Mouse (Mus musculus): ENCODE data around the gene Gpr82.

DNA sequence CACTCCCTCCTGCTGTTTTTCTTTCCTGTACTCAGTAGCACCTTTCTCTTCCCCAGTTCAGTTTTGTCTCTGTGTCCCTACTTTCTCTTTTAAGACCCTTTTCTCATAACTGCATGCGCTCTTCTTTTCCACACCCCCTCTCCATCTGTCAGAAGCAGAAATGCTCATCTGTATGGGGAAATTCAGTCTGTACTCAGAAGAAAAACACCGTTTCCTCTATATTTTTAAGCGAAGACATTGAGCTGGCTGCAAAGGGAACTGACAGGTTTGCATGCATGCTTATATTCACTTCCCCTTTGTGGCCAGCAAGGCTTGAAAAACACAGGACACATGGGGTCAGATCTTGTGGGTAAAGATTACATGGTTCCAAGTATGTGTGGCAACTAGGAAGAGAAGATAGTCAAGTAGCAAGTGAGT, 6.2 kb upstream of the Gpr82 start:
- TF ChIP-seq CTCF (IDR thresholded peaks at IDR 0.05; ENCODE audit: low read depth) (no peak), EP300 (optimal IDR thresholded peaks at IDR 0.05) (no peak)
